Mouse (Mus musculus) midbrain, embryonic 16.5 days (tissue): Measurements from ENCODE around the gene Myh14. TPM values are rescaled to one million over a fixed set of nuclear protein-coding genes. Genes with fewer than 3 reads are reported as not detected.
A peak's percentile ranks its signal among the peaks of the same experiment; 100 is the strongest.

Experiments
- ATAC-seq: fragments of 200-750 bp; cut with Nextera tagmentation; 2 replicates; pipeline ENCODE4 v1.8.0; 2017; ENCODE audit warnings: moderate TSS enrichment
- H3K27ac ChIP-seq: fragments of 300-500 bp; sonication (generic); 2 replicates; pipeline ENCODE4 v1.5.1; 2014; ENCODE audit warnings: mild to moderate bottlenecking, low read length, mixed read lengths
- H3K27me3 ChIP-seq: fragments of 300-500 bp; sonication (generic); 2 replicates; pipeline ENCODE4 v1.6.1; 2014; ENCODE audit warnings: low read depth, low read length, mixed read lengths; ENCODE audit not compliant: control insufficient read depth, insufficient read depth
- H3K36me3 ChIP-seq: fragments of 300-500 bp; sonication (generic); 2 replicates; pipeline ENCODE4 v1.6.1; 2014; ENCODE audit warnings: mild to moderate bottlenecking, low read length, moderate library complexity, mixed read lengths; ENCODE audit not compliant: control insufficient read depth, insufficient read depth
- H3K4me1 ChIP-seq: fragments of 300-500 bp; sonication (generic); 2 replicates; pipeline ENCODE4 v1.6.1; 2014; ENCODE audit warnings: mild to moderate bottlenecking, low read length, mixed read lengths; ENCODE audit not compliant: control insufficient read depth, insufficient read depth
- H3K4me2 ChIP-seq: fragments of 300-500 bp; sonication (generic); 2 replicates; pipeline ENCODE4 v1.6.1; 2014; ENCODE audit warnings: mild to moderate bottlenecking, low read length, mixed read lengths
- H3K4me3 ChIP-seq: fragments of 300-500 bp; sonication (generic); 2 replicates; pipeline ENCODE4 v1.5.1; 2014; ENCODE audit warnings: low read depth, mild to moderate bottlenecking, low read length, moderate library complexity, mixed read lengths
- H3K9ac ChIP-seq: fragments of 300-500 bp; sonication (generic); 2 replicates; pipeline ENCODE4 v1.6.1; 2014; ENCODE audit warnings: low read depth, low read length, mixed read lengths
- H3K9me3 ChIP-seq: fragments of 300-500 bp; sonication (generic); replicated peaks from 2 replicates; pipeline ENCODE4 v1.6.1; 2014; ENCODE audit warnings: mild to moderate bottlenecking, low read length, mixed read lengths; ENCODE audit not compliant: control insufficient read depth, poor library complexity, severe bottlenecking
- WGBS: fragments of 180-500 bp; shearing (Covaris S2); extraction: QIAGEN DNeasy Blood & Tissue Kit; methylation state at CpG from one replicate; pipeline ENCODE4 v1.1.7; 2014; 5-methylcytosine and 5-hydroxymethylcytosine counted together
- polyA plus RNA-seq: library from polyadenylated mRNA; unstranded; fragments of >200 nt; fragmentation: Nextera tagmentation; extraction: Ambion mirVana; gene quantifications from 2 replicates; pipeline ENCODE4 v1.2.1, GENCODE M21; 2015

Gene Myh14
- polyA plus RNA-seq, 1 experiment from 2014 or later, result 3.3 TPM

GRCm38 (mm10) chr7:44623714-44624542 is 46.7 kb downstream of the Myh14 start:
- Histone ChIP-seq H3K9me3 (0 out of 2 replicates have a peak, but pooled peaks cover 3% of the 10 kb centered on the region), H3K9ac (no peak overlapping the region), H3K27me3 (no peaks in the 10 kb centered on the region), H3K36me3 (no peaks in the 10 kb centered on the region), H3K4me2 (no peak overlapping the region), H3K27ac (no peak overlapping the region), H3K4me1 (no peaks in the 10 kb centered on the region), H3K4me3 (no peak overlapping the region)
- whole genome bisulfite sequencing, result 50% methylated on average over 15 of the region's 18 CpGs
- no peak for ATAC-seq

DNA sequence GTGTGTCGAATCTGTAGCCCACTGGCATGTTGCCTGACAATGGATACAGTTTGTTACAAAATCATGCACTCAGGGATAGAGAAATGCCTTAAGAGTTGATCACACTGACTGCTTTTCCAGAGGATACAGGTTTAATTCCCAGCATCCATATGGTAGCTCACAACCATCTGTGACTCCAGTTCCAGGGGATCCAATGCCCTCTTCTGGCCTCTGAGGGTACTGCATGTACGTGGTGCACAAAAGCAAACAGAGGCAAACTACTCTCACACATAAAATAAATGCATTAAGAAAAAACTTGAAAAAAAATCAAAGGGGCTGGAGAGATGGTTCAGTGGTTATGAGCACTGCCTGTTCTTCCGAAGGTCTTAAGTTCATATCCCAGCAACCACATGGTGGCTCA is 53.6 kb downstream of the Myh14 start:
- H3K27me3 ChIP-seq, result peaks cover 4% of the 10 kb centered on the region
- WGBS, result 82% methylated on average over 3 of the region's 3 CpGs
- 0 out of 2 replicates have a peak, but pooled peaks cover 3% of the 10 kb centered on the region for H3K9me3 ChIP-seq
- no peaks in the 10 kb centered on the region for H3K4me1 ChIP-seq
- no peaks in the 10 kb centered on the region for H3K36me3 ChIP-seq
- no peak overlapping the region for H3K27ac ChIP-seq
- no peak overlapping the region for H3K4me3 ChIP-seq
- no peak overlapping the region for H3K4me2 ChIP-seq
- no peak overlapping the region for H3K9ac ChIP-seq
- ATAC-seq, result no peak

DNA sequence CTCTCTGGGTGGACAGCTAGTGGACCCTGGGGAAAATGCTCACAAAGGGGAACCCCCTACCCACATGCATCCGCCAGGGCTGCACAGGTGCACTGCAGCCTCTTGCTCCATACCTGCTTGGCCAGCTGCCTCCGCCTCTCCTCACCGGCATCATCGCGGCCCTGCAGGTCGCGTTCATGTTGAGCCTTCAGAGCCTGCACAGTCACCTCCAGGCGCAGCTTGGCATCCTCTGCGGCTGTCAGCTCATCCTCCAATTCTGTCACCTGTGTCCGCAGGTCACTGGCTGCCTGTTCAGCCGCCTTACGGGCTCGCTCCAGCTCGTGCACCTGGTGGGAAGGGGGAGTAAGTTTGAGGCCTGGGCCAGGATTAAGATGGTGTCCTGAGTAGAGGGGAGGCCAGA is 54.7 kb downstream of the Myh14 start:
- ATAC-seq, result no peak
- H3K4me2 ChIP-seq, result no peak overlapping the region
- no peak overlapping the region for H3K27ac ChIP-seq
- no peaks in the 10 kb centered on the region for H3K4me1 ChIP-seq
- H3K27me3 ChIP-seq, result peaks cover 4% of the 10 kb centered on the region
- 0 out of 2 replicates have a peak, but pooled peaks cover 3% of the 10 kb centered on the region for H3K9me3 ChIP-seq
- H3K36me3 ChIP-seq, result no peaks in the 10 kb centered on the region
- 83% methylated on average over 14 of the region's 14 CpGs for WGBS
- H3K4me3 ChIP-seq, result no peak overlapping the region
- no peak overlapping the region for H3K9ac ChIP-seq

DNA sequence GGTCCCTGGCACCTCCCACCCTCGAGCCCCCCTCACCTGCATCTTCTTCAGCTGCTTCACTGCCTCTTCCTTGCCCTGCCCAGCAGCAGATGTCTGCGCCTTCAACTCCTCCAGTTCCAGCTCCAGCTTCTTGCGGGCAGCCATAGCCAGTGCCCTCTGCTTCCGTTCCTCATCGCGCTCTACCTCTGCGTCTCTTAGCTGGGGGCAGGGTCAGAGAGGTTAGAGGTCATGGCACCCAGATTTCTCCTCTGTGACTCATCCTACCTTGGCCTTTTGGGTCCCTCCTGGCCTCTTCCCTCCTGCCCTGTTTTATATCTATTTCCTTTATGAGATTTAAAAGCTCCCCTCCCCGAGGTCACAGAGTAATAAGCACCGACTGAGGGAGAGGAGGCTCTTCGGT is 55.3 kb downstream of the Myh14 start:
- 0 out of 2 replicates have a peak, but pooled peaks cover 3% of the 10 kb centered on the region for H3K9me3 ChIP-seq
- H3K36me3 ChIP-seq, result no peaks in the 10 kb centered on the region
- no peak overlapping the region for H3K4me3 ChIP-seq
- H3K4me1 ChIP-seq, result no peaks in the 10 kb centered on the region
- no peak for ATAC-seq
- H3K4me2 ChIP-seq, result no peak overlapping the region
- no peak overlapping the region for H3K27ac ChIP-seq
- H3K9ac ChIP-seq, result no peak overlapping the region
- peaks cover 4% of the 10 kb centered on the region for H3K27me3 ChIP-seq
- WGBS, result 13% methylated on average over 10 of the region's 10 CpGs

DNA sequence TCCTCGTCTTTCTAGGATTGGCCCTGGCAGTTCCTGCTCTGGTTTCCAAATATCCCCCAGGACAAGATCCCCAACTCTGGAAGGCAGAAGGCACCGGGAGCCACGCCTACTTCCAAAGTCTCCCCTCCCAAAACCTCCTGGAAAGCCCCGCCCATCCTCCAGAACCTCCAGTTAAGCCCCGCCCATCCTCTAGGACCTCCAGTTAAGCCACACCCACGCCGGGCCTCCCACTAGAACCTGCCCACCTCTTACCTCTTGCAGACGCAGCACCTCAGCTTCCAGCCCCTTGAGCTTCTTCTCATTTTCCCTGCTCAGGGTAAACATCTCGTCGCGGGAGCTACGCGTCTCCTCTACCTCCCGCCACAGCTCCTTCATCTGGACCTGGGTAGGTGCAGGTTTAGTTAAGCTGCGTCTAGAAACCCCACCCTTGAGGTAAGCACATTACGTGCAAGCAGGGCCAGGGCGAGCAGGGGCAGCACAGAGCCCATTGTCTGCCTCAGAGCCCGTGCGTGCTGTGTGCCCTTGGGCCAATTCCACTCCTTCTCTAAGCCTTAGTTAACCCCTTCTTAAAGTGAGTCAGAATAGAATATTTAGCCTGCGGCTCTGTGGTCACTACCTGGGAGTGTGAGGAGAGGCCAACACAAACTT is 56.5 kb downstream of the Myh14 start:
- H3K9ac ChIP-seq, result no peak overlapping the region
- no peaks in the 10 kb centered on the region for H3K4me1 ChIP-seq
- no peak overlapping the region for H3K27ac ChIP-seq
- peak overlapping the region; percentile 26; the same call in 1 of the 2 replicates for H3K4me2 ChIP-seq
- no peak for ATAC-seq
- peak overlapping the region; percentile 6; the same call in 1 of the 2 replicates for H3K4me3 ChIP-seq
- 6% methylated on average over 20 of the region's 20 CpGs for WGBS
- peaks cover 4% of the 10 kb centered on the region for H3K27me3 ChIP-seq
- no peaks in the 10 kb centered on the region for H3K36me3 ChIP-seq
- H3K9me3 ChIP-seq, result no peaks in the 10 kb centered on the region

- peaks cover 4% of the 10 kb centered on the region for H3K27me3 ChIP-seq
- no peak overlapping the region for H3K4me2 ChIP-seq
- no peak overlapping the region for H3K27ac ChIP-seq
- no peak for ATAC-seq
- H3K9ac ChIP-seq, result no peak overlapping the region
- H3K36me3 ChIP-seq, result no peaks in the 10 kb centered on the region
- 70% methylated on average over 7 of the region's 7 CpGs for WGBS
- H3K4me1 ChIP-seq, result no peaks in the 10 kb centered on the region
- H3K4me3 ChIP-seq, result no peak overlapping the region
- H3K9me3 ChIP-seq, result no peaks in the 10 kb centered on the region
These were observed 58.5 kb downstream of the Myh14 start for GRCm38 (mm10) chr7:44612192-44612591.

DNA sequence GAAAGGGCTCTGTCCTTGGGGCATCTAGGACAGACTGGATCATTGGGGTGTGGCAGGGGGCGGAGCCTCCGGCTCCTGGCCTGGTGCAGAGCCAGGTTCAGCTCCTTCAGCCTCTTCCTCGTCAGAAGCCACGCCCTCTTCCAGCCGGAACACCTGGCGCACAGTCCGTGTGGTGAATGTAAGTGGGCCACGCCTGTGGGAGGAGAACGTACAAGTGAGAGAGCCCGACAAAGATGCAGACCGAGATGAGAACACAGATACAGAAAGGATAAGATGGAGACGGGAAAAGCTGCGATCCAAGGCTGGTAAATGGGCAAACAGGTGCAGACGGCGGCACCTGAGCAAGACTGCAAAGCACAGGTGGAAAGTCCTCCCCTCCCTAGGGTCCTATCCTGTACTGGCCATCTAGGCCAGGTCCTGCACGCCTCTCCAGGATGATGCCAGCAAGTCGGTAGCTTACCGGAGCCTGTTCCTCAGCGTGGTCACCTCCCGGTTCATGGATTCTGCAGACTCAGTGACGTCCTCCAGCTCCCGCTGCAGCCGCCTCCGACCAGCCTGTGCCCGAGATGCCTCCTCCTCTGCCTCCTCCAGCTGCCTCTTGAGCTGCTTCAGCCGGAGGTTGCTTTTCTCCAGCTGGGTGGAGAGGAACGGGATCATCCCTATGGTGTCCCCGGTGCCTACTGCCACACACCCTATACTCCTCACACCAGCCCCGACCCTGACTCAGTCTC is 64.3 kb downstream of the Myh14 start:
- Histone ChIP-seq H3K27me3 (peaks cover 31% of the 10 kb centered on the region), H3K9ac (0 out of 2 replicates have a peak overlapping the region, but pooled peaks have one; percentile 20), H3K4me2 (peak overlapping the region; percentile 36), H3K36me3 (no peaks in the 10 kb centered on the region), H3K9me3 (no peaks in the 10 kb centered on the region), H3K4me3 (0 out of 2 replicates have a peak overlapping the region, but pooled peaks have one; percentile 8), H3K27ac (no peak overlapping the region), H3K4me1 (no peaks in the 10 kb centered on the region)
- 12% methylated on average over 29 of the region's 29 CpGs for WGBS
- ATAC-seq, result no peak

DNA sequence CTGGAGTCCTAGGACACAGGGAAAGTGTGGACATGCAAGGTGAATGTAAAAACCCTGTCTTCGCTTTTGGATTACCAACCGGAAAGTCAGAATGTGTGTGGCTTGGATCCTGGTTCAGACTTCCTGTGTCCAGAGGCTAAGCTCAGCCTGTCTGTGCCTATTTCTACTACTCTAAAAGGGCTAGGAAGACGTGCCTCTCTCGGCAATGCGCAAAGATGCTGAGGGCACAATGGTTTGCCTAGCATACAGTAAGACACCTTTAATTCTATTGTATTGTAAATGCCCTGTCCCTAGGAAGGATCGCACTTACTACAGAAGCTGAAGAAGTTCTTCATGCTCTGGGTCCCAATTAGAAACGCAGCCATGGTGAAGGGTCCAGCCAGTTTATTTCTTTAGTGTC is 65.2 kb downstream of the Myh14 start:
- no peak for ATAC-seq
- Histone ChIP-seq H3K9me3 (no peaks in the 10 kb centered on the region), H3K9ac (no peak overlapping the region), H3K4me1 (no peaks in the 10 kb centered on the region), H3K4me3 (no peak overlapping the region), H3K4me2 (no peak overlapping the region), H3K27me3 (peaks cover 31% of the 10 kb centered on the region), H3K36me3 (no peaks in the 10 kb centered on the region), H3K27ac (no peak overlapping the region)
- 29% methylated on average over 7 of the region's 7 CpGs for WGBS
